Mouse (Mus musculus): ENCODE results near the gene Stra6. TPM values are rescaled to one million over a fixed set of nuclear protein-coding genes. Genes with fewer than 3 reads are reported as not detected.

Stra6 gene
- polyA plus RNA-seq, 1 experiment: 0.29 TPM

DNA sequence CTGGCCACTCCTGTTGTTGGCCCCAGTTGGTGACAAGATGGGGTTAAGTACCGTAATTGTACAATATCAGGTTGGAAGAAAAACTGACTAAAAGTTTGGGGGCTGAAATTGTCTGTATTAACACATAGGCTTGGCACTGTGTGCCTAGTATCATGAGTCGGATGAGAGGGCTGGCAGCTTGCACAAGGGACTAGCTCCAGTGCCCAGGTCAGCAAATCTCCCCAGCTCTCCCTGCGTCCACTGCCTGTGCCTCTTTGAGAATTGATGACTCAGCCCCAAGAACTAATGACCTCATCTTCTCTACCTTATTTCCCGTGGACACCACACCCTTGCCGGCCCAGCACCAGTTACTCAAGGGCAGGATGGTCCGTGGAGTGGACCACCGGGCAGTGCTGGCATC is 13.7 kb upstream of the Stra6 start:
- peaks cover 31% of the 10 kb centered on the region for H3K27me3 ChIP-seq (ENCODE audit: control insufficient read depth, insufficient read depth, insufficient read length)
- H3K79me2 ChIP-seq (ENCODE audit: control insufficient read depth, insufficient read depth): no peaks in the 10 kb centered on the region
- H3K4me3 ChIP-seq (ENCODE audit: insufficient read depth, poor library complexity, severe bottlenecking): no peak overlapping the region
- no peaks in the 10 kb centered on the region for H3K36me3 ChIP-seq (ENCODE audit: control insufficient read depth, insufficient read depth)
- TF ChIP-seq CEBPB (IDR thresholded peaks at IDR 0.05; ENCODE audit: low read depth) (no peak), FOSL1 (IDR thresholded peaks at IDR 0.05; ENCODE audit: insufficient read depth, low read length, poor library complexity, severe bottlenecking) (no peak), USF1 (IDR thresholded peaks at IDR 0.05; ENCODE audit: low read depth) (no peak), MYOD1 (IDR thresholded peaks at IDR 0.05; ENCODE audit: control insufficient read depth, insufficient read length, low read depth) (no peak)
- H3K79me3 ChIP-seq (ENCODE audit: low read depth): no peaks in the 10 kb centered on the region
- no peak overlapping the region for H3ac ChIP-seq (ENCODE audit: control insufficient read depth, insufficient read length, low read depth)

DNA sequence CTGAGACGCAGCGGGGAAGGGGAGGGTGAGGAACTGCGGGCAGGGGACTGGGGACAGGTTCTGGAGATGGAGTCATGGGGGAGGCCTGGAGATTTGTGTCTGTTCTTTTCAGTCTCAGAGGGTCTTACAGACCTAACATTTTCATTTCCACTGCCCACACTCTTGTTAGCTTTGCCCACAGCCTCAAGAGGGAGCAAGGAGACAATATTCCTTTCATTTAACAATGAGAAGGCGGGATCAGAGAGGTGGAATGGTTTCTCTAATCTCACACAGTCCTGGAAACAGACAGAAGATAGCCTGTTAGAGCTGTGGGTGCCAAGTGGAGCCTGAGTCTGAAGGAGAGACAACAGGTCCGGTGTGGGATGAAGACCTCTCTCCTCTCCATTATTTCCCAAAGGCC is 11.7 kb upstream of the Stra6 start:
- no peak overlapping the region for H3K4me3 ChIP-seq (ENCODE audit: insufficient read depth, poor library complexity, severe bottlenecking)
- no peak overlapping the region for H3ac ChIP-seq (ENCODE audit: control insufficient read depth, insufficient read length, low read depth)
- no peaks in the 10 kb centered on the region for H3K36me3 ChIP-seq (ENCODE audit: control insufficient read depth, insufficient read depth)
- no peak for TF ChIP-seq CTCF (IDR thresholded peaks at IDR 0.05; ENCODE audit: control insufficient read depth, insufficient read depth, insufficient read length)
- TF ChIP-seq MYOG (IDR thresholded peaks at IDR 0.05; ENCODE audit: control insufficient read depth, extremely low read depth, insufficient read length): no peak
- no peak for TF ChIP-seq MAX (IDR thresholded peaks at IDR 0.05)
- TF ChIP-seq USF1 (IDR thresholded peaks at IDR 0.05; ENCODE audit: low read depth): no peak
- TF ChIP-seq FOSL1 (IDR thresholded peaks at IDR 0.05; ENCODE audit: insufficient read depth, low read length, poor library complexity, severe bottlenecking): no peak
- no peak for TF ChIP-seq CEBPB (IDR thresholded peaks at IDR 0.05; ENCODE audit: low read depth)
- TF ChIP-seq MYOD1 (IDR thresholded peaks at IDR 0.05; ENCODE audit: control insufficient read depth, insufficient read length, low read depth): no peak
- no peaks in the 10 kb centered on the region for H3K79me3 ChIP-seq (ENCODE audit: low read depth)
- H3K27me3 ChIP-seq (ENCODE audit: control insufficient read depth, insufficient read depth, insufficient read length): peaks cover 34% of the 10 kb centered on the region
- no peaks in the 10 kb centered on the region for H3K79me2 ChIP-seq (ENCODE audit: control insufficient read depth, insufficient read depth)

DNA sequence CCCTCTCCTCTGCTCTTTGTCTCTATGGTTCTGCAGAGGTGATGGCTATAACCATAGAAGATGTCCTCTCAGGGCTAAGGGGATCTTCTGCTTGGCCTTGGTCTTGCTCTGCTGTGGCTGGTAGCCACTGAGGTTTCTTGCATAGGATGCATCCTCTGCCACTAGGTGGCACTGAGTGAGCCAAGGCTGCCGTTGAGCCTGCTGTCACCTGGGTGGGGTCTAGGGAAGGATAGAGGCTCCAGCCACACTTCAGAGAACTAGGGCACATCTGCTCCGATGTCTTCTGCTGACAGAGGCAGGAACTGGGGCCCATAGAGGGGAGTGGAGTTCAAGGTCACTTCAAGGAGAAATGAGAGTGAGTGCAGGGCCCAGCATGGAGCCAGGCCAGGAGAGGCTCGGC is 10.5 kb upstream of the Stra6 start:
- Histone ChIP-seq H3K79me2 (ENCODE audit: control insufficient read depth, insufficient read depth) (no peaks in the 10 kb centered on the region), H3ac (ENCODE audit: control insufficient read depth, insufficient read length, low read depth) (no peak overlapping the region), H3K4me3 (ENCODE audit: insufficient read depth, poor library complexity, severe bottlenecking) (no peak overlapping the region), H3K79me3 (ENCODE audit: low read depth) (no peaks in the 10 kb centered on the region), H3K36me3 (ENCODE audit: control insufficient read depth, insufficient read depth) (no peaks in the 10 kb centered on the region), H3K27me3 (ENCODE audit: control insufficient read depth, insufficient read depth, insufficient read length) (peaks cover 24% of the 10 kb centered on the region)
- TF ChIP-seq MYOG (IDR thresholded peaks at IDR 0.05; ENCODE audit: control insufficient read depth, extremely low read depth, insufficient read length) (no peak), CTCF (IDR thresholded peaks at IDR 0.05; ENCODE audit: control insufficient read depth, insufficient read depth, insufficient read length) (peak; percentile 78)

DNA sequence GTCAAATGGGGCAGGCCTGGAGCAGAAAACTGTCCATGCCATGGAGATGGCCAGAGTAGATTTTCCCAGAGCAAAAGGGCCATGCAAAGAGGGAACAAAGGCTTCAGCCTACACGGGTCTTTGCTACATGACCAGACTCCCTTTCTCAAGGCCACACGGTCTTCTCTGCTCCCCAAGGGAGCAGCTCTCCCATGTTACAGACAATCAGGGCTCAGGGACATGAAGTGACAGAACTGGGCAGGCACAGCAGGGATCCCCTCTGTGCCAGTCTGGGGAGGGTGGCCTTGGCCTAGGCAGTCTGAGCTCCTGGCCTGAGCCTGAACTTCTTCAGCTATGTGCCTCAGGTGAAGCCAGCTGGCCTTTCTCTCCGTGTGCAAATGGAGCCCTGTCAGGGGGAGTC is 10.0 kb upstream of the Stra6 start:
- TF ChIP-seq FOSL1 (IDR thresholded peaks at IDR 0.05; ENCODE audit: insufficient read depth, low read length, poor library complexity, severe bottlenecking) (no peak), CEBPB (IDR thresholded peaks at IDR 0.05; ENCODE audit: low read depth) (no peak), USF1 (IDR thresholded peaks at IDR 0.05; ENCODE audit: low read depth) (no peak)
- no peak overlapping the region for H3K4me3 ChIP-seq (ENCODE audit: insufficient read depth, poor library complexity, severe bottlenecking)

DNA sequence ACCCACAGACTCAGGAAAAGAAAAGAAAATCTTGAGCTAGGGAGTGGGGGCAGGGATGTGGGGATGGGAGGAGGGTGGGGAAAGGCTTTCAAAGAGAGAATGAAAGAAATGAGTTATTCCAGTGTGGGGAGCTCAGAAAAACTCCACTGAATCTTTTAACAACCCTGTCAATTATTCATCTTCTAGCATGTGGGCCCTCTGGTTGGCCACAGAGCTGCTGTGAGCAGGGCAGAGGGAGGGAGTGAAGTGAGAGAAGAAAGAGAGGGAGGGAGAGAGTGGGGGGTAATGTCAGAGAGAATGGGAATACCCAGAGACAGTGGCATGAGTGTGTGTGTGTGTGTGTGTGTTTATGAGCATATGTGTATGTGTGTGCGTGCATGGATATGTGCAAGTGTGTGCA is 9.6 kb upstream of the Stra6 start:
- no peak overlapping the region for H3K4me3 ChIP-seq (ENCODE audit: insufficient read depth, poor library complexity, severe bottlenecking)
- H3K27me3 ChIP-seq (ENCODE audit: control insufficient read depth, insufficient read depth, insufficient read length): peaks cover 22% of the 10 kb centered on the region
- no peaks in the 10 kb centered on the region for H3K79me2 ChIP-seq (ENCODE audit: control insufficient read depth, insufficient read depth)
- H3K36me3 ChIP-seq (ENCODE audit: control insufficient read depth, insufficient read depth): no peaks in the 10 kb centered on the region
- H3K79me3 ChIP-seq (ENCODE audit: low read depth): no peaks in the 10 kb centered on the region
- H3ac ChIP-seq (ENCODE audit: control insufficient read depth, insufficient read length, low read depth): no peak overlapping the region
- no peak for TF ChIP-seq FOSL1 (IDR thresholded peaks at IDR 0.05; ENCODE audit: insufficient read depth, low read length, poor library complexity, severe bottlenecking)
- TF ChIP-seq CTCF (IDR thresholded peaks at IDR 0.05; ENCODE audit: control insufficient read depth, insufficient read depth, insufficient read length): no peak
- TF ChIP-seq USF1 (IDR thresholded peaks at IDR 0.05; ENCODE audit: low read depth): no peak
- no peak for TF ChIP-seq MAX (IDR thresholded peaks at IDR 0.05)
- TF ChIP-seq MYOD1 (IDR thresholded peaks at IDR 0.05; ENCODE audit: control insufficient read depth, insufficient read length, low read depth): no peak
- no peak for TF ChIP-seq MYOG (IDR thresholded peaks at IDR 0.05; ENCODE audit: control insufficient read depth, extremely low read depth, insufficient read length)
- TF ChIP-seq CEBPB (IDR thresholded peaks at IDR 0.05; ENCODE audit: low read depth): no peak

More for the DNA sequence above, 10.0 kb upstream of the Stra6 start:
- Histone ChIP-seq H3K27me3 (ENCODE audit: control insufficient read depth, insufficient read depth, insufficient read length) (peaks cover 24% of the 10 kb centered on the region), H3K79me3 (ENCODE audit: low read depth) (no peaks in the 10 kb centered on the region), H3K79me2 (ENCODE audit: control insufficient read depth, insufficient read depth) (no peaks in the 10 kb centered on the region), H3K36me3 (ENCODE audit: control insufficient read depth, insufficient read depth) (no peaks in the 10 kb centered on the region), H3ac (ENCODE audit: control insufficient read depth, insufficient read length, low read depth) (no peak overlapping the region)

DNA sequence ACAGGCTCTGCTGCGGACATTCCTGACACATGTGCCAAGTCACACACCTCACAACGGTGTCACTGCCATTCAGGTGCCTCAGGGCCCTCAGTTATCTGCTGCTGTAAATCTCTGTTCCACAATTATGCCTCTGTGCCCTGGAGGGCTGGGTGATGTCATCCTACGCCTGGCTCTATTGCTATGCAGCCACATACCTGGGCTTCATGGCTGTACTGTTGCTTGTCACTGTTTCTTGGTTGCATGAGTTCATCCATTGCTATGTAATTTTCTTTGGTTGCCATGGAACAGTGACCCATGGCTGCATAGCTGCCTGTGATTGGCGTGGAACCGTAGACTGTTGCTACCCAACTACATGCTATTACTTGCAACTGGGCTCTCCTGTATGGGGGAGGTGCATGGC is 7.9 kb upstream of the Stra6 start:
- Histone ChIP-seq H3K79me3 (ENCODE audit: low read depth) (no peaks in the 10 kb centered on the region), H3K79me2 (ENCODE audit: control insufficient read depth, insufficient read depth) (no peaks in the 10 kb centered on the region), H3ac (ENCODE audit: control insufficient read depth, insufficient read length, low read depth) (no peak overlapping the region), H3K27me3 (ENCODE audit: control insufficient read depth, insufficient read depth, insufficient read length) (peaks cover 17% of the 10 kb centered on the region), H3K36me3 (ENCODE audit: control insufficient read depth, insufficient read depth) (no peaks in the 10 kb centered on the region), H3K4me3 (ENCODE audit: insufficient read depth, poor library complexity, severe bottlenecking) (no peak overlapping the region)
- TF ChIP-seq CEBPB (IDR thresholded peaks at IDR 0.05; ENCODE audit: low read depth): no peak
- no peak for TF ChIP-seq FOSL1 (IDR thresholded peaks at IDR 0.05; ENCODE audit: insufficient read depth, low read length, poor library complexity, severe bottlenecking)
- TF ChIP-seq MYOD1 (IDR thresholded peaks at IDR 0.05; ENCODE audit: control insufficient read depth, insufficient read length, low read depth): no peak
- TF ChIP-seq MAX (IDR thresholded peaks at IDR 0.05): no peak
- TF ChIP-seq USF1 (IDR thresholded peaks at IDR 0.05; ENCODE audit: low read depth): no peak
